Mouse (Mus musculus): ENCODE results near the gene Olfr1095. TPM values are rescaled to one million over a fixed set of nuclear protein-coding genes. Genes with fewer than 3 reads are reported as not detected.

Gene Olfr1095
- polyA plus RNA-seq (2017; shearing (Covaris generic)), result not detected

GRCm38 (mm10) chr2:86851596-86851995, at the start of gene Olfr1095:
Gene Olfr1095 (minus strand): TSS chr2:86851696.
- ATAC-seq, result no peak

GRCm38 (mm10) chr2:86892116-86892515, 40.6 kb upstream of the Olfr1095 start, which contains the start of gene Olfr1097:
Gene Olfr1097 (minus strand): TSS chr2:86892216.
- no peak for ATAC-seq

- ATAC-seq, result no peak
These were observed 23.2 kb upstream of the Olfr1095 start, which contains the start of gene Gm13723 for GRCm38 (mm10) chr2:86874702-86875101. Gene Gm13723 (minus strand): TSS chr2:86874802.

GRCm38 (mm10) chr2:86824363-86824762, 27.1 kb downstream of the Olfr1095 start, which contains the start of gene Olfr1094:
Gene Olfr1094 (plus strand): TSS chr2:86824663.
- no peak for ATAC-seq

GRCm38 (mm10) chr2:86809918-86810317, 41.6 kb downstream of the Olfr1095 start, which contains the start of gene Olfr141:
Gene Olfr141 (minus strand): TSS chr2:86810018.
- no peak for ATAC-seq

Other genes with a start within 250 kb of the Olfr1095 start
- gene Olfr1084, start 212.0 kb downstream of the Olfr1095 start, polyA plus RNA-seq (2017; shearing (Covaris generic)), result not detected
- gene Olfr1085, start 189.7 kb downstream of the Olfr1095 start, polyA plus RNA-seq (2017; shearing (Covaris generic)), result not detected
- gene Olfr1086, start 171.6 kb downstream of the Olfr1095 start, polyA plus RNA-seq (2017; shearing (Covaris generic)), result not detected
- not detected for gene Olfr1087, start 153.3 kb downstream of the Olfr1095 start, polyA plus RNA-seq (2017; shearing (Covaris generic))
- not detected for gene Olfr1089, start 118.0 kb downstream of the Olfr1095 start, polyA plus RNA-seq (2017; shearing (Covaris generic))
- not detected for gene Olfr1090, start 92.7 kb downstream of the Olfr1095 start, polyA plus RNA-seq (2017; shearing (Covaris generic))
- gene Olfr1093, start 69.2 kb downstream of the Olfr1095 start, polyA plus RNA-seq (2017; shearing (Covaris generic)), result not detected
- not detected for gene Olfr141, start 41.7 kb downstream of the Olfr1095 start, polyA plus RNA-seq (2017; shearing (Covaris generic))
- not detected for gene Olfr1094, start 27.0 kb downstream of the Olfr1095 start, polyA plus RNA-seq (2017; shearing (Covaris generic))
- gene Gm13723, start 23.1 kb upstream of the Olfr1095 start, polyA plus RNA-seq (2017; shearing (Covaris generic)), result not detected
- not detected for gene Olfr1097, start 40.5 kb upstream of the Olfr1095 start, polyA plus RNA-seq (2017; shearing (Covaris generic))
- not detected for gene Olfr1098, start 72.8 kb upstream of the Olfr1095 start, polyA plus RNA-seq (2017; shearing (Covaris generic))
- not detected for gene Olfr1099, start 109.0 kb upstream of the Olfr1095 start, polyA plus RNA-seq (2017; shearing (Covaris generic))
- not detected for gene Olfr1100, start 128.3 kb upstream of the Olfr1095 start, polyA plus RNA-seq (2017; shearing (Covaris generic))
- gene Olfr1101, start 139.5 kb upstream of the Olfr1095 start, polyA plus RNA-seq (2017; shearing (Covaris generic)), result not detected
- not detected for gene Olfr1102, start 146.7 kb upstream of the Olfr1095 start, polyA plus RNA-seq (2017; shearing (Covaris generic))
- not detected for gene Olfr1104, start 175.4 kb upstream of the Olfr1095 start, polyA plus RNA-seq (2017; shearing (Covaris generic))
- gene Olfr1105, start 184.8 kb upstream of the Olfr1095 start, polyA plus RNA-seq (2017; shearing (Covaris generic)), result not detected
- not detected for gene Olfr1106, start 200.6 kb upstream of the Olfr1095 start, polyA plus RNA-seq (2017; shearing (Covaris generic))
- not detected for gene Olfr1107, start 224.1 kb upstream of the Olfr1095 start, polyA plus RNA-seq (2017; shearing (Covaris generic))
- gene Olfr1109, start 244.3 kb upstream of the Olfr1095 start, polyA plus RNA-seq (2017; shearing (Covaris generic)), result not detected